ENCODE assay signal across 8 mouse cellular contexts in genomic region chr4:46526798-46527557, GRCm38 (mm10). TPM values are rescaled to one million over a fixed set of nuclear protein-coding genes. Genes with fewer than 3 reads are reported as not detected.
DNase-seq lines count a peak whose midpoint lies in the region; ATAC-seq and TF ChIP-seq lines count a peak whose summit lies in the region.

No protein-coding gene starts in this region.

- no peak overlapping the region for H3K4me3 ChIP-seq in layer of hippocampus, adult 2 months
- H3K4me3 ChIP-seq in hindbrain, embryonic 16.5 days (ENCODE audit: low read length) = no peak overlapping the region
- H3K4me3 ChIP-seq in midbrain, embryonic 14.5 days (replicated peaks; ENCODE audit: low read depth, low read length) = no peak overlapping the region

- ATAC-seq in hindbrain, embryonic 16.5 days = no peak
- ATAC-seq in midbrain, embryonic 14.5 days (ENCODE audit: low FRiP score, low TSS enrichment) = no peak

- H3K9ac ChIP-seq in hindbrain, embryonic 16.5 days (ENCODE audit: low read depth, low read length) = no peak overlapping the region; the same call in 1 of the 2 replicates
- H3K9ac ChIP-seq in midbrain, embryonic 14.5 days (replicated peaks; ENCODE audit: low read length) = no peak overlapping the region

- no peak overlapping the region for H3K27ac ChIP-seq in layer of hippocampus, adult 2 months
- H3K27ac ChIP-seq in hindbrain, embryonic 16.5 days (ENCODE audit: low read depth, low read length) = no peak overlapping the region
- no peak overlapping the region for H3K27ac ChIP-seq in midbrain, embryonic 14.5 days (replicated peaks; ENCODE audit: low read depth, low read length)

- peak overlapping the region; percentile 48 for H3K4me2 ChIP-seq in hindbrain, embryonic 16.5 days (ENCODE audit: low read length)
- H3K4me2 ChIP-seq in midbrain, embryonic 14.5 days (ENCODE audit: low read length) = peak overlapping the region; percentile 39

- H3K9me3 ChIP-seq in hindbrain, embryonic 16.5 days (ENCODE audit: control insufficient read depth, low read length) = no peaks in the 10 kb centered on the region
- H3K9me3 ChIP-seq in midbrain, embryonic 14.5 days (ENCODE audit: control insufficient read depth, low read length) = no peaks in the 10 kb centered on the region

- H3K27me3 ChIP-seq in hindbrain, embryonic 16.5 days (replicated peaks; ENCODE audit: control insufficient read depth, insufficient read depth, low read length) = no peaks in the 10 kb centered on the region
- no peaks in the 10 kb centered on the region for H3K27me3 ChIP-seq in midbrain, embryonic 14.5 days (ENCODE audit: control insufficient read depth, insufficient read depth, low read length)

- DNase-seq in layer of hippocampus, adult 2 months (ENCODE audit: low spot score in 2 of 2) = no peak
- DNase-seq in layer of hippocampus, adult 9-10 months (ENCODE audit: low spot score) = no peak
- peak; percentile 72 for DNase-seq in c-Kit-positive CD71-positive TER-119-positive erythroid progenitor cells, embryonic 14.5 days (ENCODE audit: low spot score)
- DNase-seq in midbrain, embryonic 14.5 days = peak; percentile 10
- no peak for DNase-seq in layer of hippocampus, postnatal 36 days
- no peak for DNase-seq in T-cell, adult 2 months (ENCODE audit: low spot score)
- no peak for DNase-seq in ovary, postnatal 10 days (ENCODE audit: low spot score)

- H3K36me3 ChIP-seq in hindbrain, embryonic 16.5 days (ENCODE audit: control insufficient read depth, insufficient read depth, low read length) = no peaks in the 10 kb centered on the region
- H3K36me3 ChIP-seq in midbrain, embryonic 14.5 days (ENCODE audit: control insufficient read depth, insufficient read depth, low read length) = no peaks in the 10 kb centered on the region

- 38% methylated on average over 17 of the region's 17 CpGs for WGBS in hindbrain, embryonic 16.5 days
- WGBS in midbrain, embryonic 14.5 days = 29% methylated on average over 17 of the region's 17 CpGs

- TF ChIP-seq CTCF in layer of hippocampus, adult 2 months (conservative IDR thresholded peaks at IDR 0.05) = peak; percentile 52

- H3K4me1 ChIP-seq in hindbrain, embryonic 16.5 days (ENCODE audit: control insufficient read depth, insufficient read depth, low read depth, low read length) = no peaks in the 10 kb centered on the region
- H3K4me1 ChIP-seq in midbrain, embryonic 14.5 days (ENCODE audit: control insufficient read depth, insufficient read depth, low read length) = no peaks in the 10 kb centered on the region

RNA-seq across cellular contexts. Expression of gene Trim14, which starts 9.0 kb away (rescaled TPM):
- 1 to 10 TPM in 1 of 2 experiments, under 1 TPM in 1; 0.93 to 1.2 TPM for total RNA-seq in layer of hippocampus, adult 2 months (2021)
- 0.85 and 1.2 TPM in 2 replicates for polyA plus RNA-seq in hindbrain, embryonic 16.5 days (2015; fragmentation: Nextera tagmentation; extraction: Ambion mirVana)
- 0.96 and 2.4 TPM in 2 replicates for polyA plus RNA-seq in midbrain, embryonic 14.5 days (2014; fragmentation: Nextera tagmentation; extraction: Ambion mirVana)
- 1 to 10 TPM in 1 of 2 experiments, under 1 TPM in 1; 0.88 to 1.1 TPM for total RNA-seq in layer of hippocampus, postnatal 36 days (2021)

RNA-seq across cellular contexts. Expression of gene Nans, which starts 37.9 kb away (rescaled TPM):
- total RNA-seq in layer of hippocampus, adult 2 months (2021) = 10 to 100 TPM; 17.5 to 20.1 TPM
- polyA plus RNA-seq in hindbrain, embryonic 16.5 days (2015; fragmentation: Nextera tagmentation; extraction: Ambion mirVana) = 73.7 and 77.1 TPM in 2 replicates
- polyA plus RNA-seq in midbrain, embryonic 14.5 days (2014; fragmentation: Nextera tagmentation; extraction: Ambion mirVana) = 47.3 and 47.5 TPM in 2 replicates
- 10 to 100 TPM; 16.1 to 19.0 TPM for total RNA-seq in layer of hippocampus, postnatal 36 days (2021)

Comparison
In these comparisons a context has a peak if more than half of its experiments do, and no peak if none do; other contexts are left out.
1. DNase-seq: peak in c-Kit-positive CD71-positive TER-119-positive erythroid progenitor cells, embryonic 14.5 days (single experiment) and midbrain, embryonic 14.5 days (single experiment); none in layer of hippocampus, adult 2 months (0 of 2), layer of hippocampus, adult 9-10 months (single experiment), layer of hippocampus, postnatal 36 days (0 of 2), T-cell, adult 2 months (single experiment) and ovary, postnatal 10 days (single experiment).